Mouse (Mus musculus): ENCODE results near the gene Rhox3a2.
"Not testable (repeated sequence)": the region's sequence is repeated elsewhere in the genome, so short reads cannot be mapped to it uniquely, and the experiment has no call there.

Rhox3a2 gene

GRCm38 (mm10) chrX:37379728-37380127 lies at the start of gene Rhox3a2:
Rhox3a2 (plus strand) TSS chrX:37380028.
- in situ Hi-C loops (cut with MboI; ENCODE audit: unreplicated experiment in 2 of 2): not testable (repeated sequence)

- in situ Hi-C loops (cut with MboI; ENCODE audit: unreplicated experiment in 2 of 2): not testable (repeated sequence)
Observed at GRCm38 (mm10) chrX:37390548-37390947, 10.7 kb downstream of the Rhox3a2 start, which contains the start of gene Rhox4a2. Rhox4a2 (plus strand) TSS chrX:37390848.

DNA sequence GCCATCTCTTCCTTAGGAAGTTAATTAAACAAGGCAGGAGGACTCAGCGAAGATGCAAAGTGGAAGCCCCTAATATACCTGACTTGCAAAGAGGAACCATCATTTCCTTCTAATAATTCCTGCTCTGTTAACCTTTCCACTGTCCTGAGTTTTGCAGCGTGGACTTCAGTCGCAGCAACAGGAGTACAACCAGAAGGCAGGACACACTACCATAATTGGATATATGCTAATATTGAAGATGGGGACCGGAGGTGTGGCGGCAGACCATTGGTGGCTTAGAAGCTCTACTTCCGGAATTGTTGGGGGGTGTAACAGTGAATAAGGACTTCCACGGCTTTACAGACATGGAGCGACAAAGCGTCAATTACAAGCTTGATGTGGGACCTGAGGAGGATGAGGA lies 31.9 kb downstream of the Rhox3a2 start, which contains the start of gene Rhox2b:
Rhox2b (plus strand) TSS at position 301 of the 400 bp plus-strand sequence.
- in situ Hi-C loops (cut with MboI; ENCODE audit: unreplicated experiment in 2 of 2): not testable (repeated sequence)

DNA sequence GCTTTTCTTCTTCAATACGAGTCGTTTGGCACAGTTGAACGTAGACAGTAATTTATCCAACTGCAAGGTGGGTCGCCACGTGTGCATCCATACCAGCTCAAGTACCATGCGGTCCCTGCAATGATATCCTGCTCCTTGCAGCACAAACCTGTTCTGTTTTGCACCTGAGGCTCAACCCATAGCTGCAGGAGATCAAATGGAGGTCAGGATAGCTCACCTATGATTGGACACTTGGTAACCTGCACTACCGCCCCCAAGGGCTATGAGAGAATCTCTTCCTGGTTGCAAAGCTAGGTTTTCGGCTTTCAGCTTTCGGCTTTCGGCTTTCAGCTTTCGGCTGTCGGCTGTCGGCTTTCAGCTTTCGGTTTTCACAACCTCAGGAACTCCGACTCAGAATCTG lies 52.4 kb downstream of the Rhox3a2 start, which contains the start of gene Rhox4b:
Rhox4b (plus strand) TSS at position 301 of the 400 bp plus-strand sequence.
- in situ Hi-C loops (cut with MboI; ENCODE audit: unreplicated experiment in 2 of 2): not testable (repeated sequence)
